Comparison of ENCODE assay signal across 26 mouse cellular contexts in genomic region chr3:97355466-97355865, GRCm38 (mm10).
"Had no signal": no experiment of that assay in that cellular context is flagged by ENCODE, and none has a peak within 500 bp of the region (broad histone marks: within the 10 kb centered on the region; RNA-seq: fewer than 3 reads in every experiment).

No protein-coding gene starts in this region.

- H3K9me3 ChIP-seq: heart, embryonic 13.5 days; heart, embryonic 15.5 days; hindbrain, embryonic 13.5 days; hindbrain, embryonic 15.5 days; kidney, embryonic 15.5 days; limb, embryonic 13.5 days; limb, embryonic 15.5 days had no signal

- H3K4me3 ChIP-seq: heart, embryonic 13.5 days; heart, embryonic 15.5 days; hindbrain, embryonic 13.5 days; hindbrain, embryonic 15.5 days; kidney, embryonic 15.5 days; limb, embryonic 13.5 days; limb, embryonic 15.5 days; liver, embryonic 12.5 days had no signal

- H3K27ac ChIP-seq: heart, embryonic 13.5 days; heart, embryonic 15.5 days; hindbrain, embryonic 13.5 days; hindbrain, embryonic 15.5 days; hindbrain, postnatal 0 days; kidney, embryonic 15.5 days; kidney, postnatal 0 days; limb, embryonic 13.5 days; limb, embryonic 15.5 days; liver, embryonic 12.5 days; liver, embryonic 14.5 days had no signal

- H3K27me3 ChIP-seq: heart, embryonic 13.5 days; heart, embryonic 15.5 days; hindbrain, embryonic 13.5 days; hindbrain, embryonic 15.5 days; kidney, embryonic 15.5 days; limb, embryonic 13.5 days; limb, embryonic 15.5 days; liver, embryonic 12.5 days had no signal

- DNase-seq: forebrain, postnatal 0 days; gastrocnemius, postnatal 14 days; gastrocnemius, postnatal 36 days; heart, adult 18-20 months; heart, postnatal 14 days; heart, postnatal 36 days; kidney, adult 11 months; kidney, adult 2 months; kidney, adult 9 months; kidney, postnatal 14 days; kidney, postnatal 36 days; layer of hippocampus, postnatal 36 days; left cerebral cortex, postnatal 4 days had no signal

- ATAC-seq: forebrain, postnatal 0 days; hindbrain, postnatal 0 days; intestine, embryonic 16.5 days; liver, embryonic 12.5 days had no signal

- H3K9ac ChIP-seq: forebrain, postnatal 0 days; heart, embryonic 13.5 days; heart, embryonic 15.5 days; hindbrain, embryonic 13.5 days; hindbrain, embryonic 15.5 days; kidney, embryonic 15.5 days; limb, embryonic 13.5 days; limb, embryonic 15.5 days; liver, embryonic 12.5 days; liver, embryonic 14.5 days had no signal

- H3K4me1 ChIP-seq: heart, embryonic 13.5 days; heart, embryonic 15.5 days; hindbrain, embryonic 13.5 days; hindbrain, embryonic 15.5 days; kidney, embryonic 15.5 days; limb, embryonic 13.5 days; limb, embryonic 15.5 days; liver, embryonic 12.5 days had no signal

- H3K36me3 ChIP-seq: heart, embryonic 13.5 days; heart, embryonic 15.5 days; hindbrain, embryonic 13.5 days; hindbrain, embryonic 15.5 days; kidney, embryonic 15.5 days; limb, embryonic 13.5 days; limb, embryonic 15.5 days; liver, embryonic 12.5 days had no signal

- H3K4me2 ChIP-seq: heart, embryonic 11.5 days; heart, embryonic 13.5 days; heart, embryonic 15.5 days; hindbrain, embryonic 13.5 days; hindbrain, embryonic 15.5 days; kidney, embryonic 15.5 days; limb, embryonic 13.5 days; limb, embryonic 15.5 days; liver, embryonic 12.5 days had no signal
